In the genomic region with DNA sequence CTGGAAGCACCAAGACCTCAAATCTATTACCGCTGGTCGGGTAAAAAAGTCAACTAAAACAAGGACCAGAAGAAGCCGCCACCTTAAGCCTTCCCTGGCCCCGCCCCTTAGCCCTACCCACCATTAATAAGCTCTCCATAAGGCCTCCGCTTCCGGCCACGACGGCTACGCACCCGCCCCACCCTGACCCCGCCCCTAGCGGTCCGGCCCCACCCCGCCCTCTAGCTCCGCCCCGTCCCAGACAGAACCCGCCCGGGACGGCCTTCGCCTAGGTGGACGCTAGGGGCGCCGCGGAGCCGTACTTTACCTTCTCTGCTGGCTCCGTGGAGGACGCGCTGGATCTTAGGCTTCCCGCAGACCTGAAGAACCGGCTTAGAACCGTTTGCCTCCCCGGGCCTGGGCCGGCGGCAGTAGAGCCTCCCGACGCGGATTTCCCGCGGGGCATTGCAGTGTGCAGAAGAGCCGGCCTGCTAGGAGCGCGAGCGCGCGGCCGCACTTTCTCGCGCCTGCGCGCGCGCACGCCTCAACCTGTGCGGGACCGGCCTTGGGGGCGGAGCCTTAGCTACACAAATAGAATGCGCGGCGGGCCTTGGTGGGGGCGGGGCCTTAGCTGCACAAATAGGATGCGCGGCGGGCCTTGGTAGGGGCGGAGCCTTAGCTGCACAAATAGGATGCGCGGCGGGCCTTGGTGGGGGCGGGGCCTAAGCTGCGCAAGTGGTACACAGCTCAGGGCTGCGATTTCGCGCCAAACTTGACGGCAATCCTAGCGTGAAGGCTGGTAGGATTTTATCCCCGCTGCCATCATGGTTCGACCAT, we compare ENCODE assay signal across 1 mouse cellular context.
TF ChIP-seq lines count a peak whose summit lies in the region.

TSS of gene Dhfr (plus strand) at position 271 of the 816 bp plus-strand sequence.
TSS of gene Msh3 (minus strand) at position 548 of the 816 bp plus-strand sequence.

TF ChIP-seq in MEL, 35 proteins besides CTCF, POLR2A, EP300 and RAD21 (continued from another document):
- TF ChIP-seq TCF12 (IDR thresholded peaks at IDR 0.05; ENCODE audit: low read depth, low read length): peak; percentile 26; the same call in 1 of the 2 replicates
- peak; percentile 74 for TF ChIP-seq HCFC1 (IDR thresholded peaks at IDR 0.05; ENCODE audit: low read depth, low read length)
- TF ChIP-seq ETS1 (IDR thresholded peaks at IDR 0.05; ENCODE audit: low read depth, low read length): peak; percentile 5; the same call in 1 of the 2 replicates
- peak; percentile 79 for TF ChIP-seq TBP (IDR thresholded peaks at IDR 0.05; ENCODE audit: low read depth, low read length)
- TF ChIP-seq BHLHE40 (IDR thresholded peaks at IDR 0.05; ENCODE audit: borderline replicate concordance, low read depth, low read length): no peak
- TF ChIP-seq MAFK (IDR thresholded peaks at IDR 0.05; ENCODE audit: borderline replicate concordance, low read depth, low read length): no peak
- peak; percentile 70 for TF ChIP-seq MXI1 (IDR thresholded peaks at IDR 0.05; ENCODE audit: low read depth, low read length)
- TF ChIP-seq MAX (IDR thresholded peaks at IDR 0.05; ENCODE audit: low read length): peak; percentile 87
